Mouse (Mus musculus) bone marrow macrophage, adult 2 months (primary cell): Measurements from ENCODE around the gene Npas2.

Experiments
- CTCF ChIP-seq: IDR thresholded peaks from 2 replicates; pipeline ENCODE4 v1.5.1; 2012; ENCODE audit warnings: low read depth, mild to moderate bottlenecking, low read length, moderate library complexity
- POLR2A ChIP-seq: IDR thresholded peaks from 2 replicates; pipeline ENCODE4 v1.6.1; 2012; ENCODE audit warnings: mild to moderate bottlenecking, low read depth, low read length, borderline replicate concordance

DNA sequence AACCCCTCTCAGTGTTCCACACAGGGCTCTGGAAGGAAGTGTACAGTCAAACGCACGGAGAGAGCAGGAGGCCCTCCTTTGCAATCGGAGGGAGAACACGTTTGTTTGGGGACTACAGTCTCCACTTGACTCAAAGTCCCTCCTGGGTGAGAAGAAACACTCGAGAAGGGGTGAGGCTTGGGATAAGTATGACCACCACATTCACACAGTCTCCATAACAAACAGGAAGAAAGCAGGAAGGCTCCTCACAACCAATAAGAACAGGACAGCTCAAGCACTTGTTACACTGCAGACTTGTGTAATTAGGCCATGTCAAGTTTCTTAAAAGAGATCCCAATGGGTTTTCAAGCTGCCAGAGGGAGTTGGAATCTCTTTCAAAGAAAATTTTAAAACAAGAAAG is 2.4 kb upstream of the Npas2 start:
- TF ChIP-seq POLR2A (no peak), CTCF (no peak)
